Mouse (Mus musculus) T-helper 2 cell (primary cell): ENCODE data around the gene Klhdc7b.

Experiments
- in situ Hi-C: fragments of 300-600 bp; cut with MboI, MseI; formaldehyde crosslinking; loops from one replicate; pipeline ENCODE4 v1.15.1; 2025; ENCODE audit warnings: high pct_unique_total_duplicates

The Klhdc7b gene

GRCm38 (mm10) chr15:89373762-89374248 lies 10.9 kb upstream of the Klhdc7b start, which contains the start of gene Sco2:
TSS of gene Sco2 (minus strand) at chr15:89373846.
- in situ Hi-C loops: loop anchor here (5.0 to 25.0 kb wide), 2 partner anchors 552 to 637 kb away; partner anchors contain the start of gene Brd1

DNA sequence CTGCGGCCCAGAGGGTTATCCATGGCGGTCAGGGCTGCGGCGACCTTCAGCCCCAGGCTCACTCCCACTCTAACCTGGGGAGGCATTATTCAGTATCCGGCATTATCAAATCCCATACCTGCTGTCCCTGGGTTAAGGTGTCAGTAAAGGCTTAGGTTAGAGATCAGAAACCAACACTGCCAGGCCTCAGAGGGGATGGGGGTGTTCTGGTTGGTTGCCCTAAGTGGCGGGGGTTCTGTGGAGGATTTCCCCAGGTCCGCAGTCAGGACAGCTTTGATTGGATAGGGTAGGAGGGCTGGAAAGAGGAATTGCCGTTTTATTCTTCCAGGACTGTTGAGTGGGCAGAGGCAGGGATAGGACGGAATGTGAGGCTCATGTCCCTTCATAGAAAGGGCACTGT lies 10.4 kb upstream of the Klhdc7b start:
- in situ Hi-C loops: loop anchor here (5.0 to 25.0 kb wide), 2 partner anchors 552 to 637 kb away; partner anchors contain the start of gene Brd1

- in situ Hi-C loops: loop anchor here (5.0 to 25.0 kb wide), 2 partner anchors 553 to 638 kb away; partner anchors contain the start of gene Brd1
Observed at GRCm38 (mm10) chr15:89374801-89375534, 9.7 kb upstream of the Klhdc7b start.

DNA sequence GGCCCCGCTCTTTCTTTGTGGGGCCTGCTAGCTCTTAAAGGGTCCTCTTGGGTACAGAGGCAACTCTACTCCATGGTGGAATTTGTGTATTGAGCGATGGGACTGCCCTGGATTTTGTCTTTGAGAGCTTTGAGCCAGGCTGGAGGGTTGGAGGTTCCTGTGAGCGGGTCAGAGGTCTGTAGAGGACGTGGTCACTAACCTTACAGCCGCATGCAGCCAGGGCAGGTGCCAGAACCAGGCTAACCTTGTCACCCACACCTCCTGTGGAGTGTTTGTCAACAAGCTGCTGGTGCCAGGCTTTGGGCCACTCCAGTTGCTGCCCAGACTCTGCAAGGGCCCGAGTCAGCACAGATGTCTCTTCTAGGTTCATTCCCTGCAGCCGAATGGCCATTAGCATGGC lies 8.7 kb upstream of the Klhdc7b start:
- in situ Hi-C loops: no loop called here

- in situ Hi-C loops: no loop called here
Observed at GRCm38 (mm10) chr15:89376957-89377356, 7.8 kb upstream of the Klhdc7b start, which contains the start of gene Tymp. TSS of gene Tymp (minus strand) at chr15:89377039.

- in situ Hi-C loops: no loop called here
Observed at GRCm38 (mm10) chr15:89377362-89377761, 7.4 kb upstream of the Klhdc7b start.

DNA sequence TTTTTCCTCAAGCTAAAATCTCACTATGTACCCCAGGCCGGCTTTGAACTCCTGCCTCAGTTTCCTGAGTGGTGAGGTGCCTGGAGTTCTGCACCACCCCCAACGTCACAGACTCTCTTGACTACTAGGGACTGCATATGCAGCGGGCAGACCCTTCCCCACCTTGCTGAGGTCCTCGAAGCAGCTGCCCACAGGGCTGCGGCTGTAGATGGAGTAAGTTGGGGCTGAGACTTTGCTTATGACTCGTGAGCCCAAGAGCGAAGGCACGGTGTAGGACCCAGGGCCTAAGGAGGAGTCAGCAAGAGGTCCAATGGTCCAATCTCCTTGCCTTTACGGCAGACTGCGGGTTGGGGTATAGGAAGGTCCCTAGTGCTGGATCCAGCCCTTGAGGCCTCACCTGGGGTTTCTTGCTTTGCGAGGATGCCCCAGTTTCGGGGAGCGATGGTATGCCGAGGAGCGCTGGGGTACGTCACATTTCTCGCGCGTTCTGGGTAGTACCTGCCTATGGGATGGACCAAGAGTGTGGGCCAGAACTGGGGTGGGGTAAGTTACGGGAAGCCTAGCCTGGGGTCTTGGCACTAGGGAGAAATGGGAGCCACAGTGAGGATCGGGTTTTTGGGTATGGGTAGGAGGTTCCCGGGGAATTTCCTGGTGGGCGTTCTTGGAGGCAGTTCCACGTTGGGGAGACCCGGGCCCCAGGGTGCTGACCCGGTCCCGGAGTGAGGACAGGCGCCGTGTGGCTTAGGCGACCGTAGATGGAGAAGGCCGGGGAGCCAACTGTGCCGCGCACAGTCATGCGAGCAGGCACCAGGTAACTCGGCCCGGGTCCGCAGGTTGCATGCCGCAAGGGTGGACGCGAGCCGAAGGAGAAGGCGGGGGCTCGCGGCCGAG lies 6.5 kb upstream of the Klhdc7b start:
- in situ Hi-C loops: no loop called here

- in situ Hi-C loops: no loop called here
Observed at GRCm38 (mm10) chr15:89378831-89379401, 5.8 kb upstream of the Klhdc7b start, which contains the start of gene Odf3b. TSS of gene Odf3b (minus strand) at chr15:89379282.

GRCm38 (mm10) chr15:89379429-89379828 lies 5.3 kb upstream of the Klhdc7b start:
- in situ Hi-C loops: no loop called here

GRCm38 (mm10) chr15:89387127-89387526 lies 2.4 kb downstream of the Klhdc7b start:
- in situ Hi-C loops: no loop called here

GRCm38 (mm10) chr15:89390081-89390480 lies 5.4 kb downstream of the Klhdc7b start:
- in situ Hi-C loops: no loop called here

DNA sequence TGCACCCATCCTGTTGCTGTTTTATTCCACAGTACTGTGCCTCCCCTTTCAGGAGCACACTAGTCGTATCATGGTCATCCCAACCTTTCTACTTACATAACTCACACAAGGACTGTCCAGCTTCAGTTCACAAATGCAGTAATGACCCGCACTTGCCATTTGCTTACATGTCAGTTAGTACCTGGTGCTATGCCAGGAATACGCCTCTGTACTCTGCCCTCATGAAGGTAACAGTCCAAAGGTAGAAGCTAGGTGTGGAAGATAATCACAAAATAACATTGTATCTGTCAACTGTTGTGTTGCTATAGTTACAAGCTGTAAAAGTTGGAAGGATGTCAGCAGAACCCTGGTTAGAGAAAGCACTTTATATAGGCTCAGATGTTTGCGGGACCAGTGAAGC lies 12.2 kb downstream of the Klhdc7b start:
- in situ Hi-C loops: no loop called here

- in situ Hi-C loops: no loop called here
Observed at GRCm38 (mm10) chr15:89398146-89398545, 13.4 kb downstream of the Klhdc7b start.

DNA sequence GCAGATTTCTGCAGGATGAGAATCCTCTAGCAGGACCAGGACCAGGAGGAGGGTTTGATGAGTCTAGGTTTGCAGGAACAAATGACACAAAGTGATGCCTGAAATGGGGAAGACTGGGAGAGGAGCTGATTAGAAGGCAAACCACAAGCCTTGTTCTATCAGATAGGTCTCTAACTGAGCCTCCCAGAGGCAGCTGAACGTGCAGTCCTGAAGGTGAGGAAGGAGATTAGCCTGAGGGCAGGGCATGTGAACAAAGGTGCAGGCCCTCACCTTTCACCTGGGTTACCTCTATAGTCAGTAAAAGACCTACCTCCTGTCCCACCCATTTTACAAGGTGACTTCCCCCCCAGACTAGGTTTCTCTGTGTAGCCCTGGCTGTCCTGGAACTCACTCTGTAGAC lies 15.0 kb downstream of the Klhdc7b start:
- in situ Hi-C loops: no loop called here

GRCm38 (mm10) chr15:89402471-89402870 lies 17.8 kb downstream of the Klhdc7b start:
- in situ Hi-C loops: no loop called here

GRCm38 (mm10) chr15:89404831-89405623 lies 20.3 kb downstream of the Klhdc7b start:
- in situ Hi-C loops: no loop called here

- in situ Hi-C loops: no loop called here
Observed at GRCm38 (mm10) chr15:89406691-89407090, 22.0 kb downstream of the Klhdc7b start.

GRCm38 (mm10) chr15:89410118-89410517 lies 25.4 kb downstream of the Klhdc7b start, which contains the start of gene Syce3:
TSS of gene Syce3 (minus strand) at chr15:89410503.
- in situ Hi-C loops: no loop called here

- in situ Hi-C loops: no loop called here
Observed at GRCm38 (mm10) chr15:89415282-89415681, 30.6 kb downstream of the Klhdc7b start.

DNA sequence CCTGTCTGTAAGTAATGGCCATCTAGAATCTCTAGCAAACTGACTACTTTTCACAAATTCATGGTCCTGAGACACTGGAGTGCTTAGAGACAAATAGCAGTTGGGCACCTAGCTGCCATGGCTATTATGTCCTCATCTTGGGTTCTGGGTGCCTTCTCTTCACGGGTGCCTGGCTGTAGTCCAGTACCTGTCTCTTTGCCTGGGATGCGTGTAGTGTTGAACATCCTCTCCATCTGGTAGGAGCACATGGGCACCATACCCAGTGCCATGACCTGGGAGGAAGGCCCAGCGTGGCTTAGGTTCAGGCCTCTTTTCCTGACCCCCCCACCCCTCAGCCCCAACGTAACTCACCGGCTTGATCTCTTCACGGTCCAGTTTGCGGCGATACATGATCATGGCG lies 37.2 kb downstream of the Klhdc7b start:
- in situ Hi-C loops: no loop called here

DNA sequence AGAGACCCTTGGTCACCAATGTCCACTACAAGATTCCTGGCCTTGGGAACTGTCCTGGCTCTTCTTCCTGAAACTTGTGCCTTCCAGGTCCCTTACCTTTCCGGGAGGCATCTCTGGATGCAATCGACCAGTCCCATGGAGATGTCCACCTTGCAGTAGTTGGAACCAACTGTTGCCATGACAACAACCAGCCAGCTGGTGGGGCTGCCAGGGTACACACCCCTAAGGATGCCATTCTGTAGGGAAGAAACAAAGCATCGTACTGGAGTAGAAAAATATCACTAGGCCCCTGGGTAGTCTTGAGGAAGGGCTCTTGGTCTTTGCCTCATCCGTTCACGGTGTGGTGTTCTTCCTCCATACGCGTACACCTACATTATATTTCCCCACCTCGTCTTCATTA lies 39.9 kb downstream of the Klhdc7b start:
- in situ Hi-C loops: no loop called here
